Mouse (Mus musculus) intestine, postnatal 0 days (tissue): ENCODE data around the gene Car3. TPM values are rescaled to one million over a fixed set of nuclear protein-coding genes. Genes with fewer than 3 reads are reported as not detected.
"Not testable (repeated sequence)": the region's sequence is repeated elsewhere in the genome, so short reads cannot be mapped to it uniquely, and the experiment has no call there.

Source experiments
- ATAC-seq: fragments of 200-750 bp; cut with Nextera tagmentation; 2 replicates; pipeline ENCODE4 v1.8.0; 2017; ENCODE audit warnings: mild to moderate bottlenecking, moderate TSS enrichment, moderate library complexity
- H3K27ac ChIP-seq: fragments of 300-500 bp; sonication (generic); 2 replicates; pipeline ENCODE4 v1.5.1; 2014; ENCODE audit warnings: mild to moderate bottlenecking, low read depth, low read length, moderate library complexity
- H3K27me3 ChIP-seq: fragments of 300-500 bp; sonication (generic); replicated peaks from 2 replicates; pipeline ENCODE4 v1.6.1; 2014; ENCODE audit warnings: low read length, mixed read lengths; ENCODE audit not compliant: control insufficient read depth, insufficient read depth
- H3K36me3 ChIP-seq: fragments of 300-500 bp; sonication (generic); 2 replicates; pipeline ENCODE4 v1.6.1; 2014; ENCODE audit warnings: mild to moderate bottlenecking, moderate library complexity; ENCODE audit not compliant: control insufficient read depth, insufficient read depth
- H3K4me1 ChIP-seq: fragments of 300-500 bp; sonication (generic); replicated peaks from 2 replicates; pipeline ENCODE4 v1.6.1; 2014; ENCODE audit warnings: antibody characterized with exemption, low read length, mixed read lengths; ENCODE audit not compliant: control insufficient read depth, insufficient read depth
- H3K4me2 ChIP-seq: fragments of 300-500 bp; sonication (generic); replicated peaks from 2 replicates; pipeline ENCODE4 v1.6.1; 2014; ENCODE audit warnings: low read depth, mild to moderate bottlenecking, moderate library complexity
- H3K4me3 ChIP-seq: fragments of 300-500 bp; sonication (generic); 2 replicates; pipeline ENCODE4 v1.5.1; 2014; ENCODE audit warnings: low read depth, low read length
- H3K9ac ChIP-seq: fragments of 300-500 bp; sonication (generic); 2 replicates; pipeline ENCODE4 v1.6.1; 2014; ENCODE audit warnings: mild to moderate bottlenecking, low read depth, low read length
- H3K9me3 ChIP-seq: fragments of 300-500 bp; sonication (generic); 2 replicates; pipeline ENCODE4 v1.6.1; 2016; ENCODE audit warnings: mixed run types; ENCODE audit not compliant: control insufficient read depth
- CTCF ChIP-seq: sonication (generic); IDR thresholded peaks from 2 replicates; pipeline ENCODE4 v1.5.1; 2016; ENCODE audit warnings: low read depth, mild to moderate bottlenecking, control low read depth, antibody characterized with exemption, moderate library complexity
- WGBS: fragments of 180-500 bp; shearing (Covaris S2); extraction: QIAGEN DNeasy Blood & Tissue Kit; methylation state at CpG from one replicate; pipeline ENCODE4 v1.1.7; 2014; 5-methylcytosine and 5-hydroxymethylcytosine counted together
- polyA plus RNA-seq: library from polyadenylated mRNA; unstranded; fragments of >200 nt; fragmentation: Nextera tagmentation; extraction: Ambion mirVana; gene quantifications from 2 replicates; pipeline ENCODE4 v1.2.1, GENCODE M21; 2015

The Car3 gene
- 1.4 TPM in 2 replicates for polyA plus RNA-seq

DNA sequence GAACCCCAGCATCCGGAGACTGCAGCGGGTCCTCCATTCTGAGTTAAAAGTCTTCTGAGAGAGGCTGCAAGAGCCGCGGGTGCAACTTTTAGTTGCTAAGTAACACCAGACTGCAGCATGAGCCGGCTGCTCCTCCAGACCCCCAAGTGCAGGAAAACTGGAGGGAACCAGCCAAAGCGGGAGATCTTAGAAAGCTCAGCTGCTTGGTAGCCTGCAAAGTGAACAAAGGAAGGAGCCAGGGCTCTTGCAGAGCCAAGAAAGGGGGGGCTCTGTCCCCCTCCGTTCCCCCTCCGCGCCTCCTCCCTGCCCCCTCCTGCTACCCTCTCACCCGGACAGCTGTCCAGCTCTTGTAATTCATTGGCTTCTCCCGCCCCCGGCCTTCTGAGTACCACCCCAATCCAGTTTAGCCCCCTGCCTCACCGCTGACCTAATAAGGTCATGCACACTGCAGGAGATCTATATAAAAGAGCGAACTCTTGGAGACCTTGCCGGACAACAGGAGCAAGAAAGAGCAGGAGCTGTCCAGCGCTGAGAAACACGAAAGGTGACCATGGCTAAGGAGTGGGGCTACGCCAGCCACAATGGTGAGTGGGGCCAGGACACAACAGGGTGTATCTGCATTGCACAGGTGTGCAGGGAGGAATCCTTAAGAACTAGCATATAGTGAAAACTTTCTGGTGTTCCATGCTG is at the start of gene Car3:
Car3 (plus strand) TSS at position 491 of the 690 bp plus-strand sequence.
- Histone ChIP-seq H3K4me2 (peak within 1 kb of the TSS; percentile 61), H3K27me3 (peaks cover 11% of the 10 kb centered on the region; the same call in 1 of the 2 replicates), H3K27ac (no peak within 1 kb of the TSS), H3K4me3 (peak within 1 kb of the TSS; percentile 25), H3K4me1 (no peaks in the 10 kb centered on the region), H3K9me3 (no peaks in the 10 kb centered on the region), H3K36me3 (no peaks in the 10 kb centered on the region), H3K9ac (0 out of 2 replicates have a peak within 1 kb of the TSS, but pooled peaks have one; percentile 11)
- 5% methylated on average over 18 of the region's 18 CpGs for whole genome bisulfite sequencing
- no peak for ATAC-seq
- no peak for TF ChIP-seq CTCF

- WGBS = 35% methylated on average over 1 of the region's 1 CpGs
- H3K36me3 ChIP-seq, H3K4me1 ChIP-seq, H3K27ac ChIP-seq, ATAC-seq, H3K4me3 ChIP-seq, H3K4me2 ChIP-seq, H3K9me3 ChIP-seq, H3K27me3 ChIP-seq, H3K9ac ChIP-seq: not testable (repeated sequence)
Measured at GRCm38 (mm10) chr3:14815396-14815795, 47.9 kb upstream of the Car3 start.

GRCm38 (mm10) chr3:14819844-14820504 is 43.3 kb upstream of the Car3 start:
- TF ChIP-seq CTCF = peak; percentile 44
- Histone ChIP-seq H3K4me3 (no peak overlapping the region), H3K4me2 (no peak overlapping the region), H3K4me1 (no peaks in the 10 kb centered on the region), H3K9me3 (no peaks in the 10 kb centered on the region), H3K27me3 (no peaks in the 10 kb centered on the region), H3K9ac (no peak overlapping the region), H3K27ac (no peak overlapping the region), H3K36me3 (no peaks in the 10 kb centered on the region)
- ATAC-seq = no peak
- 57% methylated on average over 1 of the region's 1 CpGs for WGBS

- no peak for ATAC-seq
- Histone ChIP-seq H3K9me3 (no peaks in the 10 kb centered on the region), H3K36me3 (no peaks in the 10 kb centered on the region), H3K4me2 (no peak overlapping the region), H3K27me3 (no peaks in the 10 kb centered on the region), H3K9ac (no peak overlapping the region), H3K4me3 (no peak overlapping the region), H3K4me1 (no peaks in the 10 kb centered on the region), H3K27ac (no peak overlapping the region)
- no peak for TF ChIP-seq CTCF
Measured at GRCm38 (mm10) chr3:14828896-14829295, 34.4 kb upstream of the Car3 start.

DNA sequence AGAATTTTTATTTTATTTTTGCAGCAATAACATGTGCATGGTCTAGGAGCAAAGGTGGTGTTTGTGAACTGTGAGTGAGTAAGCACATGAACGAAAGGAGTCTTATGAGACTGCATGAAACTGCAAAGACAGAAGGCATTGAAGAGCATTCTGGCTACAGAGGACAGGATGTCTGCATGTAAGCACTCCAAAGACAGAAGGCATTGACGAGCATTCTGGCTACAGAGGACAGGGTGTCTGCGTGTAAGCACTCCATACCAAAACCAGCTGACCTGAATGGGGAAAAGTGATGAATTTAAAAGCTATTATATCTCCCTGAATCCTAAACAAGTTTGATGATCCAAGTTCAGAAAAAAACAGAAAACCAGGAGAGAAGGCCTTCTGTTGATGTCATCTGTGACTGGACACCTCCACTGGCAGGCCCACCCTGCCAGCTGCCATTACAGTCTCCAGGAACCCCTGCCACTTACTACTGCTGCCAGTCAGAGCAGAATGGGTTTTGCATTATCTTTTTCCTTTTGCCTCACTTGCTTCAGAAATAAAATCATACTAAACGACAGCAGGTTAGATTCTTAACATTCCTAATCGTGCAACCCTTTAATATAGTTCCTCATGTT is 32.0 kb upstream of the Car3 start:
- ATAC-seq = no peak
- Histone ChIP-seq H3K4me3 (no peak overlapping the region), H3K36me3 (no peaks in the 10 kb centered on the region), H3K4me1 (no peaks in the 10 kb centered on the region), H3K27ac (no peak overlapping the region), H3K4me2 (no peak overlapping the region), H3K9me3 (no peaks in the 10 kb centered on the region), H3K9ac (no peak overlapping the region), H3K27me3 (no peaks in the 10 kb centered on the region)
- WGBS = 72% methylated on average over 5 of the region's 5 CpGs
- no peak for TF ChIP-seq CTCF

- Histone ChIP-seq H3K4me2 (no peak overlapping the region), H3K4me3 (no peak overlapping the region), H3K36me3 (no peaks in the 10 kb centered on the region), H3K9me3 (no peaks in the 10 kb centered on the region), H3K4me1 (no peaks in the 10 kb centered on the region), H3K9ac (no peak overlapping the region), H3K27me3 (no peaks in the 10 kb centered on the region), H3K27ac (no peak overlapping the region)
- no peak for ATAC-seq
- no peak for TF ChIP-seq CTCF
Measured at GRCm38 (mm10) chr3:14832766-14833165, 30.5 kb upstream of the Car3 start.
